ENCODE assay signal across 8 mouse cellular contexts in genomic region chr14:16379917-16380570, GRCm38 (mm10). TPM values are rescaled to one million over a fixed set of nuclear protein-coding genes. Genes with fewer than 3 reads are reported as not detected.
A peak's percentile ranks its signal among the peaks of the same experiment; 100 is the strongest.
DNase-seq lines count a peak whose midpoint lies in the region; ATAC-seq and TF ChIP-seq lines count a peak whose summit lies in the region.

No protein-coding gene starts in this region.

- 6% methylated on average over 2 of the region's 2 CpGs for WGBS in large intestine, adult 2 months
- 8% methylated on average over 2 of the region's 2 CpGs for WGBS in lung, postnatal 0 days

- H3K27me3 ChIP-seq in lung, postnatal 0 days (replicated peaks; ENCODE audit: insufficient read depth, low read length): no peaks in the 10 kb centered on the region

- no peak overlapping the region for H3K4me3 ChIP-seq in lung, postnatal 0 days (ENCODE audit: low read depth, low read length)

- DNase-seq in frontal cortex, postnatal 14 days (ENCODE audit: low spot score in 2 of 2): no peak
- DNase-seq in brain, adult 2 months (ENCODE audit: low read depth, low spot score): peak; percentile 92
- DNase-seq in heart, postnatal 36 days: peak; percentile 41 to 59
- peak; percentile 57 for DNase-seq in large intestine, adult 2 months (ENCODE audit: low read depth, low spot score)
- peak; percentile 78 for DNase-seq in lung, postnatal 0 days (ENCODE audit: low spot score)
- peak; percentile 91 for DNase-seq in retina, embryonic 14.5 days (ENCODE audit: low spot score)

- no peak overlapping the region for H3K27ac ChIP-seq in lung, postnatal 0 days (ENCODE audit: low read length)

- intact Hi-C loops in heart, postnatal 36 days (cut with DNase I): loop anchor here (1.0 to 10.0 kb wide), 7 partner anchors 108 to 1515 kb away; partner anchors contain the start of genes Lrrc3b, Ngly1 and Oxsm

- H3K36me3 ChIP-seq in lung, postnatal 0 days (ENCODE audit: insufficient read depth, low read length): no peaks in the 10 kb centered on the region

- peak; percentile 92 for ATAC-seq in frontal cortex, adult (ENCODE audit: low TSS enrichment)
- ATAC-seq in erythroblast, adult 5-6 weeks (replicated peaks; ENCODE audit: low FRiP score, poor library complexity, severe bottlenecking): peak; percentile 93
- peak; percentile 88 for ATAC-seq in lung, postnatal 0 days

- H3K4me2 ChIP-seq in lung, postnatal 0 days (replicated peaks; ENCODE audit: low read depth, low read length): no peak overlapping the region

- no peaks in the 10 kb centered on the region for H3K4me1 ChIP-seq in lung, postnatal 0 days (ENCODE audit: insufficient read depth, low read depth, low read length)

- H3K9ac ChIP-seq in lung, postnatal 0 days (replicated peaks; ENCODE audit: low read depth): no peak overlapping the region

- no peak for TF ChIP-seq EP300 in lung, postnatal 0 days (IDR thresholded peaks at IDR 0.05)

- H3K9me3 ChIP-seq in lung, postnatal 0 days (ENCODE audit: low read length): no peaks in the 10 kb centered on the region

- TF ChIP-seq CTCF in lung, postnatal 0 days (IDR thresholded peaks at IDR 0.05): peak; percentile 96

RNA-seq across cellular contexts. Expression of gene Top2b, which starts 15.1 kb away (rescaled TPM):
- total RNA-seq in erythroblast, adult 5-6 weeks (2015; ENCODE audit: low replicate concordance): 41.8 and 57.5 TPM in 2 replicates
- total RNA-seq in erythroblast, adult 5-6 weeks (2017; ENCODE audit: low replicate concordance): 82.1 and 149 TPM in 2 replicates
- total RNA-seq in heart, postnatal 36 days (2021): 10 to 100 TPM; 51.0 to 67.2 TPM
- polyA plus RNA-seq in large intestine, adult 2 months (2012; rRNA removed): 6.5 and 8.9 TPM in 2 replicates
- polyA plus RNA-seq in lung, postnatal 0 days (2015; fragmentation: Nextera tagmentation; extraction: Ambion mirVana): 26.3 and 29.5 TPM in 2 replicates

Comparison
In these comparisons a context has a peak if more than half of its experiments do, and no peak if none do; other contexts are left out.
1. DNase-seq: peak in brain, adult 2 months (single experiment), heart, postnatal 36 days (2 of 2), large intestine, adult 2 months (single experiment), lung, postnatal 0 days (single experiment) and retina, embryonic 14.5 days (single experiment); none in frontal cortex, postnatal 14 days (0 of 2).
2. Peak in every context shown above with its lines, with median percentiles within 50 percentile points of each other: ATAC-seq.